Mouse (Mus musculus) embryonic facial prominence, embryonic 13.5 days (tissue): Measurements from ENCODE around the gene Bcl11b. TPM values are rescaled to one million over a fixed set of nuclear protein-coding genes. Genes with fewer than 3 reads are reported as not detected.

Experiments used
- ATAC-seq: fragments of 200-750 bp; cut with Nextera tagmentation; 2 replicates; pipeline ENCODE4 v1.8.0; 2017; ENCODE audit warnings: low read depth; ENCODE audit not compliant: insufficient number of reproducible peaks, insufficient read depth, low FRiP score, low TSS enrichment
- H3K27ac ChIP-seq: fragments of 300-500 bp; sonication (generic); 2 replicates; pipeline ENCODE4 v1.5.1; 2015; ENCODE audit warnings: moderate library complexity, mild to moderate bottlenecking, inconsistent platforms
- H3K27me3 ChIP-seq: fragments of 300-500 bp; sonication (generic); 2 replicates; pipeline ENCODE4 v1.6.1; 2015; ENCODE audit warnings: mild to moderate bottlenecking, inconsistent platforms
- H3K36me3 ChIP-seq: fragments of 300-500 bp; sonication (generic); 2 replicates; pipeline ENCODE4 v1.6.1; 2015; ENCODE audit warnings: mild to moderate bottlenecking, inconsistent platforms
- H3K4me1 ChIP-seq: fragments of 300-500 bp; sonication (generic); 2 replicates; pipeline ENCODE4 v1.6.1; 2015; ENCODE audit warnings: inconsistent platforms
- H3K4me2 ChIP-seq: fragments of 300-500 bp; sonication (generic); 2 replicates; pipeline ENCODE4 v1.6.1; 2015; ENCODE audit warnings: moderate library complexity, mild to moderate bottlenecking, inconsistent platforms
- H3K4me3 ChIP-seq: fragments of 300-500 bp; sonication (generic); 2 replicates; pipeline ENCODE4 v1.5.1; 2015; ENCODE audit warnings: mild to moderate bottlenecking, inconsistent platforms
- H3K9ac ChIP-seq: fragments of 300-500 bp; sonication (generic); 2 replicates; pipeline ENCODE4 v1.6.1; 2015; ENCODE audit warnings: mild to moderate bottlenecking, inconsistent platforms
- H3K9me3 ChIP-seq: fragments of 300-500 bp; sonication (generic); 2 replicates; pipeline ENCODE4 v1.6.1; 2016; ENCODE audit warnings: inconsistent platforms
- WGBS: fragments of 180-500 bp; shearing (Covaris S2); methylation state at CpG from one replicate; pipeline ENCODE4 v1.1.7; 2015; ENCODE audit warnings: mixed read lengths; 5-methylcytosine and 5-hydroxymethylcytosine counted together
- polyA plus RNA-seq: library from polyadenylated mRNA; unstranded; fragments of >200 nt; fragmentation: Nextera tagmentation; extraction: Ambion mirVana; gene quantifications from 2 replicates; pipeline ENCODE4 v1.2.1, GENCODE M21; 2015

Gene Bcl11b
- polyA plus RNA-seq, 1 experiment from 2014 or later = 40.6 TPM

GRCm38 (mm10) chr12:107953044-107953684, 50.2 kb downstream of the Bcl11b start:
- peak overlapping the region; percentile 90 for H3K27ac ChIP-seq

GRCm38 (mm10) chr12:107952318-107952724, 51.1 kb downstream of the Bcl11b start:
- 14% methylated on average over 20 of the region's 20 CpGs for WGBS
- no peaks in the 10 kb centered on the region for H3K36me3 ChIP-seq
- H3K9me3 ChIP-seq = no peaks in the 10 kb centered on the region
- peak overlapping the region; percentile 9 for H3K4me3 ChIP-seq
- no peak overlapping the region for H3K9ac ChIP-seq
- H3K4me1 ChIP-seq = peaks cover 89% of the 10 kb centered on the region
- ATAC-seq = peak; percentile 52; the same call in 1 of the 2 replicates
- peak overlapping the region; percentile 90 for H3K27ac ChIP-seq
- H3K27me3 ChIP-seq = no peaks in the 10 kb centered on the region
- peak overlapping the region; percentile 50 for H3K4me2 ChIP-seq

More at GRCm38 (mm10) chr12:107953044-107953684, 50.2 kb downstream of the Bcl11b start:
- peak overlapping the region; percentile 50 for H3K4me2 ChIP-seq
- H3K27me3 ChIP-seq = no peaks in the 10 kb centered on the region
- 0 out of 2 replicates have a peak overlapping the region, but pooled peaks have one; percentile 32 for H3K9ac ChIP-seq
- H3K9me3 ChIP-seq = no peaks in the 10 kb centered on the region
- 77% methylated on average over 16 of the region's 16 CpGs for WGBS
- peaks cover 4% of the 10 kb centered on the region; the same call in 1 of the 2 replicates for H3K36me3 ChIP-seq
- H3K4me3 ChIP-seq = peak overlapping the region; percentile 9; the same call in 1 of the 2 replicates
- 0 out of 2 replicates have a peak, but pooled peaks have one; percentile 12 for ATAC-seq
- peaks cover 85% of the 10 kb centered on the region for H3K4me1 ChIP-seq

- H3K4me2 ChIP-seq = peak overlapping the region; percentile 50
- H3K27ac ChIP-seq = peak overlapping the region; percentile 90
- peaks cover 6% of the 10 kb centered on the region; the same call in 1 of the 2 replicates for H3K36me3 ChIP-seq
- H3K9ac ChIP-seq = peak overlapping the region; percentile 55; the same call in 1 of the 2 replicates
- no peaks in the 10 kb centered on the region for H3K9me3 ChIP-seq
- no peak for ATAC-seq
- WGBS = 24% methylated on average over 20 of the region's 20 CpGs
- H3K4me1 ChIP-seq = peaks cover 84% of the 10 kb centered on the region
- no peaks in the 10 kb centered on the region for H3K27me3 ChIP-seq
- 0 out of 2 replicates have a peak overlapping the region, but pooled peaks have one; percentile 13 for H3K4me3 ChIP-seq
These were observed 52.7 kb downstream of the Bcl11b start for GRCm38 (mm10) chr12:107950667-107951179.

GRCm38 (mm10) chr12:107949416-107949815, 54.0 kb downstream of the Bcl11b start:
- H3K4me3 ChIP-seq = no peak overlapping the region
- WGBS = 84% methylated on average over 10 of the region's 10 CpGs
- no peak for ATAC-seq

GRCm38 (mm10) chr12:107942100-107942499, 61.3 kb downstream of the Bcl11b start:
- peaks cover 47% of the 10 kb centered on the region for H3K4me1 ChIP-seq
- WGBS = 78% methylated on average over 7 of the region's 7 CpGs
- H3K9me3 ChIP-seq = no peaks in the 10 kb centered on the region
- H3K27ac ChIP-seq = no peak overlapping the region; the same call in 1 of the 2 replicates
- ATAC-seq = no peak
- peaks cover 37% of the 10 kb centered on the region for H3K36me3 ChIP-seq
- no peak overlapping the region for H3K9ac ChIP-seq
- H3K27me3 ChIP-seq = no peaks in the 10 kb centered on the region
- H3K4me3 ChIP-seq = no peak overlapping the region
- H3K4me2 ChIP-seq = no peak overlapping the region

More at GRCm38 (mm10) chr12:107949416-107949815, 54.0 kb downstream of the Bcl11b start:
- Histone ChIP-seq H3K4me1 (peaks cover 76% of the 10 kb centered on the region), H3K9me3 (no peaks in the 10 kb centered on the region), H3K36me3 (peaks cover 14% of the 10 kb centered on the region; the same call in 1 of the 2 replicates), H3K4me2 (no peak overlapping the region), H3K27ac (peak overlapping the region; percentile 29; the same call in 1 of the 2 replicates), H3K9ac (no peak overlapping the region), H3K27me3 (no peaks in the 10 kb centered on the region)

GRCm38 (mm10) chr12:107940774-107941173, 62.6 kb downstream of the Bcl11b start:
- Histone ChIP-seq H3K27me3 (no peaks in the 10 kb centered on the region), H3K9ac (no peak overlapping the region), H3K4me2 (no peak overlapping the region), H3K27ac (no peak overlapping the region), H3K4me1 (peaks cover 60% of the 10 kb centered on the region), H3K9me3 (no peaks in the 10 kb centered on the region), H3K36me3 (peaks cover 32% of the 10 kb centered on the region), H3K4me3 (no peak overlapping the region)
- no peak for ATAC-seq
- WGBS = 92% methylated on average over 9 of the region's 9 CpGs

GRCm38 (mm10) chr12:107939177-107939576, 64.2 kb downstream of the Bcl11b start:
- Histone ChIP-seq H3K9me3 (no peaks in the 10 kb centered on the region), H3K27me3 (no peaks in the 10 kb centered on the region), H3K36me3 (peaks cover 23% of the 10 kb centered on the region), H3K4me1 (peaks cover 68% of the 10 kb centered on the region), H3K4me3 (no peak overlapping the region), H3K4me2 (no peak overlapping the region), H3K9ac (no peak overlapping the region), H3K27ac (peak overlapping the region; percentile 48; the same call in 1 of the 2 replicates)
- WGBS = 58% methylated on average over 4 of the region's 4 CpGs
- no peak for ATAC-seq

- ATAC-seq = no peak
- Histone ChIP-seq H3K36me3 (peaks cover 10% of the 10 kb centered on the region), H3K9ac (no peak overlapping the region), H3K4me2 (no peak overlapping the region), H3K27ac (peak overlapping the region; percentile 22; the same call in 1 of the 2 replicates), H3K27me3 (no peaks in the 10 kb centered on the region), H3K4me3 (no peak overlapping the region), H3K9me3 (no peaks in the 10 kb centered on the region), H3K4me1 (peaks cover 82% of the 10 kb centered on the region)
- 70% methylated on average over 5 of the region's 5 CpGs for WGBS
These were observed 66.4 kb downstream of the Bcl11b start for GRCm38 (mm10) chr12:107936972-107937371.

GRCm38 (mm10) chr12:107936406-107936805, 67.0 kb downstream of the Bcl11b start:
- Histone ChIP-seq H3K4me1 (peaks cover 82% of the 10 kb centered on the region), H3K4me3 (no peak overlapping the region), H3K36me3 (peaks cover 6% of the 10 kb centered on the region), H3K27ac (no peak overlapping the region), H3K9ac (no peak overlapping the region), H3K27me3 (no peaks in the 10 kb centered on the region), H3K9me3 (no peaks in the 10 kb centered on the region), H3K4me2 (no peak overlapping the region)
- ATAC-seq = no peak
- 74% methylated on average over 7 of the region's 7 CpGs for WGBS

GRCm38 (mm10) chr12:107934831-107935437, 68.5 kb downstream of the Bcl11b start:
- no peaks in the 10 kb centered on the region for H3K27me3 ChIP-seq
- H3K9me3 ChIP-seq = no peaks in the 10 kb centered on the region
- no peak overlapping the region for H3K4me3 ChIP-seq
- H3K9ac ChIP-seq = no peak overlapping the region
- no peaks in the 10 kb centered on the region for H3K36me3 ChIP-seq
- peaks cover 93% of the 10 kb centered on the region for H3K4me1 ChIP-seq
- no peak overlapping the region; the same call in 1 of the 2 replicates for H3K27ac ChIP-seq
- H3K4me2 ChIP-seq = no peak overlapping the region
- no peak for ATAC-seq
- 76% methylated on average over 19 of the region's 19 CpGs for WGBS

- no peak overlapping the region for H3K9ac ChIP-seq
- no peaks in the 10 kb centered on the region for H3K36me3 ChIP-seq
- WGBS = 57% methylated on average over 12 of the region's 12 CpGs
- H3K9me3 ChIP-seq = no peaks in the 10 kb centered on the region
- no peak overlapping the region for H3K4me2 ChIP-seq
- no peak for ATAC-seq
- H3K4me3 ChIP-seq = no peak overlapping the region
- no peaks in the 10 kb centered on the region for H3K27me3 ChIP-seq
- H3K27ac ChIP-seq = peak overlapping the region; percentile 74
- peaks cover 98% of the 10 kb centered on the region for H3K4me1 ChIP-seq
These were observed 71.3 kb downstream of the Bcl11b start for GRCm38 (mm10) chr12:107932140-107932539.
